Mouse (Mus musculus) myocyte (in vitro differentiated cells): Measurements from ENCODE around the gene Stra6l.

Experiments used
- CEBPB ChIP-seq: IDR thresholded peaks from 2 replicates; pipeline ENCODE4 v1.6.1; 2011; ENCODE audit warnings: mild to moderate bottlenecking, moderate library complexity; ENCODE audit not compliant: poor library complexity, insufficient read depth, severe bottlenecking
- E2F4 ChIP-seq: IDR thresholded peaks from one replicate; pipeline ENCODE4 v1.6.1; 2011; ENCODE audit warnings: mild to moderate bottlenecking, control low read depth, moderate library complexity; ENCODE audit not compliant: insufficient read depth
- MAX ChIP-seq: IDR thresholded peaks from one replicate; pipeline ENCODE4 v1.6.1; 2011; ENCODE audit warnings: low read depth, mild to moderate bottlenecking, control low read depth
- MYOD1 ChIP-seq, 3 experiments: IDR thresholded peaks; one replicate each; pipeline ENCODE4 v1.6.1; 2011; ENCODE audit warnings: control low read depth in 2 of 3, low read depth in 2 of 3, mild to moderate bottlenecking in 2 of 3, moderate library complexity in 1 of 3; ENCODE audit not compliant: insufficient read length in 2 of 3, control insufficient read depth in 1 of 3
- MYOG ChIP-seq, 3 experiments: IDR thresholded peaks; one replicate each; pipeline ENCODE4 v1.6.1; 2011; ENCODE audit warnings: control low read depth in 2 of 3, low read depth in 2 of 3, mild to moderate bottlenecking in 2 of 3; ENCODE audit not compliant: insufficient read length in 2 of 3, control insufficient read depth in 1 of 3, insufficient read depth in 1 of 3
- POLR2A ChIP-seq: IDR thresholded peaks from one replicate; pipeline ENCODE4 v1.6.1; 2011; ENCODE audit warnings: low read depth, mild to moderate bottlenecking, control low read depth, moderate library complexity; ENCODE audit not compliant: insufficient read length
- POLR2AphosphoS2 ChIP-seq: IDR thresholded peaks from one replicate; pipeline ENCODE4 v1.6.1; 2011; ENCODE audit warnings: low read depth, control low read depth; ENCODE audit not compliant: insufficient read length
- REST ChIP-seq: IDR thresholded peaks from one replicate; pipeline ENCODE4 v1.6.1; 2011; ENCODE audit warnings: mild to moderate bottlenecking, control low read depth, moderate library complexity; ENCODE audit not compliant: insufficient read depth, insufficient read length
- SRF ChIP-seq: IDR thresholded peaks from one replicate; pipeline ENCODE4 v1.6.1; 2011; ENCODE audit warnings: low read depth; ENCODE audit not compliant: control insufficient read depth, insufficient read length
- TCF12 ChIP-seq: IDR thresholded peaks from one replicate; pipeline ENCODE4 v1.6.1; 2011; ENCODE audit warnings: mild to moderate bottlenecking, control low read depth; ENCODE audit not compliant: poor library complexity, insufficient read depth, severe bottlenecking
- TCF3 ChIP-seq: IDR thresholded peaks from one replicate; pipeline ENCODE4 v1.6.1; 2011; ENCODE audit warnings: low read depth, control low read depth; ENCODE audit not compliant: insufficient read length
- USF1 ChIP-seq: IDR thresholded peaks from one replicate; pipeline ENCODE4 v1.6.1; 2011; ENCODE audit warnings: low read depth, mild to moderate bottlenecking, control low read depth, moderate library complexity

DNA sequence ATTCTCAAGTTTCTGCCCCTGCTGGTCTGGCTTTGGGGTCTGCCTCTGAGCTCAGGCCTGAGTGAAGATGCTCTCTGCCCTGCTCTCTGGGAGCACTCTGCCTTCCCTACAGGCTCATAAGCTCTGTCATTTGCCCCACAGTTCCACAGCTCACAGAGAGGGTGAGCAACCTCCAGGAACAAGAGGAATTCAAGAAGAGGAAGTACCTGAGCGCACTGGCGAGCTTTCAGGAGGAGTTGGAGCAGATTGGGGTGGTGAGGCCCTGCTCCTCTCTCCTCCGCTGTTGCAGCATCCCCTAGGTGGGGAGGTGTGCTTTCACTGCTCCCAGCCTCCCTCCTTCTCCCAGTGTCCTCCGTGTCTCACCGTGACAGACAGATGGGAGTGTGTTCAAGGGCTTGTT is 49.9 kb downstream of the Stra6l start:
- TF ChIP-seq MAX (no peak), MYOD1 (IDR thresholded peaks at IDR 0.05; ENCODE audit: control insufficient read depth in 1 of 3, insufficient read length in 2 of 3, low read depth in 2 of 3) (no peak), USF1 (no peak), CEBPB (no peak), POLR2A (no peak), POLR2AphosphoS2 (no peak), TCF3 (no peak), E2F4 (no peak), TCF12 (no peak), REST (no peak), MYOG (IDR thresholded peaks at IDR 0.05; ENCODE audit: control insufficient read depth in 1 of 3, insufficient read depth in 1 of 3, insufficient read length in 2 of 3, low read depth in 2 of 3) (no peak), SRF (no peak)
